Mouse (Mus musculus) lung, postnatal 0 days (tissue): Measurements from ENCODE around the gene Sall2. TPM values are rescaled to one million over a fixed set of nuclear protein-coding genes. Genes with fewer than 3 reads are reported as not detected.

ENCODE experiments used
- ATAC-seq: fragments of 200-750 bp; cut with Nextera tagmentation; 2 replicates; pipeline ENCODE4 v1.8.0; 2017; ENCODE audit warnings: moderate library complexity
- DNase-seq: peaks from one replicate; pipeline ENCODE4 v3.0.0-alpha.2; 2016; ENCODE audit warnings: low spot score
- H3K27ac ChIP-seq: fragments of 300-500 bp; sonication (generic); 2 replicates; pipeline ENCODE4 v1.5.1; 2014; ENCODE audit warnings: antibody characterized with exemption, mild to moderate bottlenecking, low read length, mixed read lengths
- H3K27me3 ChIP-seq: fragments of 300-500 bp; sonication (generic); replicated peaks from 2 replicates; pipeline ENCODE4 v1.6.1; 2014; ENCODE audit warnings: low read length, mixed read lengths; ENCODE audit not compliant: insufficient read depth
- H3K36me3 ChIP-seq: fragments of 300-500 bp; sonication (generic); 2 replicates; pipeline ENCODE4 v1.6.1; 2014; ENCODE audit warnings: low read length, mixed read lengths; ENCODE audit not compliant: insufficient read depth
- H3K4me1 ChIP-seq: fragments of 300-500 bp; sonication (generic); 2 replicates; pipeline ENCODE4 v1.6.1; 2014; ENCODE audit warnings: antibody characterized with exemption, low read depth, low read length, mixed read lengths; ENCODE audit not compliant: insufficient read depth
- H3K4me2 ChIP-seq: fragments of 300-500 bp; sonication (generic); replicated peaks from 2 replicates; pipeline ENCODE4 v1.6.1; 2014; ENCODE audit warnings: low read depth, mild to moderate bottlenecking, low read length, moderate library complexity, mixed read lengths
- H3K4me3 ChIP-seq: fragments of 300-500 bp; sonication (generic); 2 replicates; pipeline ENCODE4 v1.5.1; 2014; ENCODE audit warnings: low read depth, low read length
- H3K9ac ChIP-seq: fragments of 300-500 bp; sonication (generic); replicated peaks from 2 replicates; pipeline ENCODE4 v1.6.1; 2014; ENCODE audit warnings: low read depth, mild to moderate bottlenecking
- H3K9me3 ChIP-seq: fragments of 300-500 bp; sonication (generic); 2 replicates; pipeline ENCODE4 v1.6.1; 2016; ENCODE audit warnings: low read length, mixed read lengths
- CTCF ChIP-seq: IDR thresholded peaks from 2 replicates; pipeline ENCODE4 v1.5.1; 2016; ENCODE audit warnings: antibody characterized with exemption, mild to moderate bottlenecking
- EP300 ChIP-seq: IDR thresholded peaks from 2 replicates; pipeline ENCODE4 v1.6.1; 2016; ENCODE audit warnings: antibody characterized with exemption, mild to moderate bottlenecking, control low read depth
- WGBS: fragments of 180-500 bp; shearing (Covaris S2); extraction: QIAGEN DNeasy Blood & Tissue Kit; methylation state at CpG from one replicate; pipeline ENCODE4 v1.1.7; 2014; 5-methylcytosine and 5-hydroxymethylcytosine counted together
- polyA plus RNA-seq: library from polyadenylated mRNA; unstranded; fragments of >200 nt; fragmentation: Nextera tagmentation; extraction: Ambion mirVana; gene quantifications from 2 replicates; pipeline ENCODE4 v1.2.1, GENCODE M21; 2015

Sall2 gene
- 3.8 and 4.1 TPM in 2 replicates for polyA plus RNA-seq

DNA sequence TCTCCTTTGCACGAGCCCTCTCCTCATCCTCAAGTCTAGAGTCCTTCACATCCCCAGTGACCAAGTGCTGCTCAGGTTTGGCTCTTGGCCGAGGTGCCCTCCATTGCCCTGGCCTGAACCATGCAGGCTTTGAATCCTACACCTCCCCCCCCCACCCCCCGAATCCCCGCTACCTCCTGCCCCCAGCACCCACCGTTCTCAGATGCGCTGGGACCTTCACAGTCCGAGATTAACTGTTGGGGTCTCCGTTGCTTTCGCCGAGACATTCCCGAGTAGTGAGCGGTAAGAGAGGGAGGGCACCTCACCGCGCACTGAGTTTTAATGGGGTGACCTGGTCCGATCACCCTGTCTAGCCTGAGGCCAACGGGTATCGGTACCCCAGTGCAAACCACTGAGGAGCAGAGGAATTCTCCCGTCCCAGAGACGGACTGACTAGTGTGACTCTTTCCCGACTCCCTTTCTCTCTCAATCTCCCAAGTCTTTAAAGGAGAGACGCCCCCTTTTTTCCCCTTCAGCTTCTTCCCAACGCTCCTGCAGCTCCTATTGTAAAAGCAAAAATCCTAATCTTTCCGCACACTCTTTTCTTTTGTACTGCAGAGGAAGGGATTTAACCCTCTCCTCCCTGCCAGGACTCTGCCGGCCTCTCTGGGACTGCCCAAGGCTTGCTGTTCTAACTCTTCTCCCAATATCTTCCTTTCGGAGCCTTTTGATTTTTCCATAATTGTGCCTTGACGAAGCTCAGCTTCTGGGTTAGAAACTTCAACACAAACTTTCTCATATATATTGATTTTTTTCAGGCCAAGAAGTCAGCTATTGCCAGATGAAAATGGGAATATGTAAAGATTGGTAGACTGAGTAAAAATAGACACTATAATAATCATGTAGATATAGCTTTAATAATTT lies at the start of gene Sall2:
Gene Sall2 (minus strand): TSS at position 853 of the 903 bp plus-strand sequence.
- Histone ChIP-seq H3K9me3 (no peaks in the 10 kb centered on the region), H3K4me1 (peaks cover 4% of the 10 kb centered on the region; the same call in 1 of the 2 replicates), H3K27ac (no peak within 1 kb of the TSS), H3K36me3 (no peaks in the 10 kb centered on the region), H3K4me2 (peak within 1 kb of the TSS; percentile 54), H3K27me3 (0 out of 2 replicates have a peak, but pooled peaks cover 22% of the 10 kb centered on the region), H3K4me3 (peak within 1 kb of the TSS; percentile 31), H3K9ac (no peak within 1 kb of the TSS)
- WGBS = 1% methylated on average over 26 of the region's 26 CpGs
- no peak for ATAC-seq
- TF ChIP-seq CTCF (no peak), EP300 (no peak)
- no peak for DNase-seq

DNA sequence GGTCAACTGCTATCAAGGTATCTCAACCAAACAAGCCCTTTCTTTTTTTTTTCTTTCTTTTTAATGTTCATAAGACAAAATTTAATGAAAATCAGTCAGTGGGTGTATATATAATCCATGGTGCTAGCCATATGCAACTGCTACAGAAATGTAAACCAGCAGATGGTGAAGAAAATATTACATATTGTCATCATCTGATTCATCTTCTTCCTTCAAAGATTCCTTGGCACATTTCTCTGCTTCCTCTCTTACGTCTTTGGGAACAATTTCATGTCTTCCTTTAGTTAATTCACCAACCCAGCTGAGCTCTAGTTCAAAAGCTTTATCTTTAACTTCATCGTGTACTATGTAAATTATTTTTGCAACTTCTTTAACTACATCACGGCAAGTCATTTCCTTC lies 40.2 kb upstream of the Sall2 start:
- Histone ChIP-seq H3K27ac (no peak overlapping the region), H3K36me3 (no peaks in the 10 kb centered on the region), H3K27me3 (no peaks in the 10 kb centered on the region), H3K9me3 (no peaks in the 10 kb centered on the region), H3K4me1 (no peaks in the 10 kb centered on the region), H3K4me3 (no peak overlapping the region), H3K9ac (no peak overlapping the region), H3K4me2 (no peak overlapping the region)
- TF ChIP-seq CTCF = no peak
- no peak for TF ChIP-seq EP300
- ATAC-seq (no peak), DNase-seq (no peak)
- WGBS = 78% methylated on average over 3 of the region's 3 CpGs

GRCm38 (mm10) chr14:52356308-52356707 lies 27.7 kb upstream of the Sall2 start, which contains the start of gene Olfr1513:
Olfr1513 (minus strand) TSS chr14:52356408.
- Histone ChIP-seq H3K4me3 (no peak within 1 kb of the TSS), H3K27ac (no peak within 1 kb of the TSS), H3K4me1 (no peaks in the 10 kb centered on the region), H3K4me2 (no peak within 1 kb of the TSS), H3K9ac (no peak within 1 kb of the TSS), H3K27me3 (no peaks in the 10 kb centered on the region), H3K9me3 (no peaks in the 10 kb centered on the region), H3K36me3 (no peaks in the 10 kb centered on the region)
- 64% methylated on average over 4 of the region's 4 CpGs for WGBS
- ATAC-seq (no peak), DNase-seq (no peak)
- no peak for TF ChIP-seq EP300
- TF ChIP-seq CTCF = no peak

GRCm38 (mm10) chr14:52339512-52339852 lies 10.9 kb upstream of the Sall2 start:
- Histone ChIP-seq H3K9me3 (no peaks in the 10 kb centered on the region), H3K4me3 (no peak overlapping the region), H3K9ac (no peak overlapping the region), H3K27ac (no peak overlapping the region), H3K4me2 (no peak overlapping the region), H3K36me3 (no peaks in the 10 kb centered on the region), H3K27me3 (no peaks in the 10 kb centered on the region), H3K4me1 (no peaks in the 10 kb centered on the region)
- ATAC-seq (no peak), DNase-seq (no peak)
- no peak for TF ChIP-seq EP300
- no peak for TF ChIP-seq CTCF
- 72% methylated on average over 6 of the region's 6 CpGs for WGBS

DNA sequence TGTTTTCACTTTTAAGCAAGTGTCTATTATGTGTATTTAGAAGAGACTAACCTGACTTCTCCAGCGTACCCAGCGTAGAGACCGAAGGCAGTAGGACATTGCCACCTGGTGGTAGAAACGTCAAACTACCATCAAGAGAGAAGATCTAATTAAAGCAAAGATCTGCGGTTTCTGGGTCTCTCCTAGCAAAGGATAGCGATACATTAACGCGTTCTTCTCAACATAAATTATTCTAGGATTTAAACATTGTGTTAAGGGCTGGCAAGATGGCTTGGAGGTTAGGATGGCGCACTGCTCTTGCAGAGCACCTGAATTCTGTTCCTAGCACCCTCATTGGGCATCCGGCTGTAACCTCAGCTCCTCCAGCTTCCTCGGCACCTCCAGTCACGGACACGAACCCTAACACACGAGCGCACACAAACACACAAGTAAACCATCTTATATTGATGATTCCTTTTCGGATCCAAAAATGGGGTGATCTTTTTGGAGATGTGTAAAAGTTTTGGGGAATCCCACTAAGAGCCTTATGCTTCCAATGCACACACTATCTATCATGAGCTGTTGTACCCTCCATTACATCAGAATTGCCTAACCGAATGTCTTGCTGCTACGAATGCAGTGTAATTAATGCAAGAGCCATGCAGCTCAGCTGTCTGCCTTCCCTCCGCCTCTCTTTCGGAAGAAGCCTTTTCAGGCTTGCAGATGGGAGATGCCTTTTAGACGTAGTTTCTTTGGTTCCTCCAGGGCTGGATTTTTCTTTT lies 10.4 kb upstream of the Sall2 start:
- Histone ChIP-seq H3K27ac (no peak overlapping the region), H3K4me2 (0 out of 2 replicates have a peak overlapping the region, but pooled peaks have one; percentile 2), H3K9ac (no peak overlapping the region), H3K9me3 (no peaks in the 10 kb centered on the region), H3K4me1 (no peaks in the 10 kb centered on the region), H3K27me3 (no peaks in the 10 kb centered on the region), H3K36me3 (no peaks in the 10 kb centered on the region), H3K4me3 (no peak overlapping the region)
- DNase-seq = peak; percentile 83
- peak; percentile 59 for ATAC-seq
- WGBS = 27% methylated on average over 21 of the region's 21 CpGs
- TF ChIP-seq EP300 (no peak), CTCF (peak; percentile 93)

DNA sequence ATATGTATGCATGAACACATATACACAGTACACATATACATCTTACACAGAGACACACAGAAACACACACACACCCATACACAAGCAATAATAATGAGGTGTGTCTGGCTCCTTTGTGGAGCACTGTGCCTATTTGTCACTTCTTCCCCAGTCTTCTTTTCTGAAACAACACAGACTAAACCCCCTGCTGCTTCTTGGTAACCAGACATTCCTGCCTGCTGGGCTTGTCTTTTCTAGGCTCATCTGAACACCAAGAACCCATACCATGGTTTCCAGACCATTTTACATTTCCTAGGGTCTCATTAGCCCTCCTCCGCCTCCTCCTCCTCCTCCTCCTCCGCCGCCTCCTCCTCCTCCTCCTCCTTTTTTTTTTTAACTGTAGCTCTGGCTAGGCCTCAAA lies 3.6 kb upstream of the Sall2 start:
- DNase-seq = no peak
- 77% methylated on average over 1 of the region's 3 CpGs for WGBS
- no peak overlapping the region for H3K27ac ChIP-seq

More for the DNA sequence above, 3.6 kb upstream of the Sall2 start:
- no peak overlapping the region for H3K4me3 ChIP-seq
- H3K36me3 ChIP-seq = no peaks in the 10 kb centered on the region
- no peak overlapping the region for H3K9ac ChIP-seq
- no peak overlapping the region for H3K4me2 ChIP-seq
- H3K27me3 ChIP-seq = 0 out of 2 replicates have a peak, but pooled peaks cover 22% of the 10 kb centered on the region
- H3K4me1 ChIP-seq = peaks cover 4% of the 10 kb centered on the region; the same call in 1 of the 2 replicates
- TF ChIP-seq EP300 (no peak), CTCF (no peak)
- no peak for ATAC-seq
- no peaks in the 10 kb centered on the region for H3K9me3 ChIP-seq
